Mouse (Mus musculus) thymus, adult 2 months (tissue): ENCODE measurements around the gene Pagr1a. TPM values are rescaled to one million over a fixed set of nuclear protein-coding genes. Genes with fewer than 3 reads are reported as not detected.

Experiments used
- DNase-seq: peaks from one replicate; pipeline ENCODE4 v3.0.0; 2021
- H3K27ac ChIP-seq: fragments of 200-500 bp; 2 replicates; pipeline ENCODE4 v1.5.1; 2012; ENCODE audit warnings: low read length, control low read depth; ENCODE audit not compliant: control insufficient read depth, insufficient read depth
- H3K27me3 ChIP-seq: fragments of 200-500 bp; 2 replicates; pipeline ENCODE4 v1.6.1; 2012; ENCODE audit warnings: mild to moderate bottlenecking, low read length, moderate library complexity, mixed read lengths; ENCODE audit not compliant: control insufficient read depth, insufficient read depth
- H3K36me3 ChIP-seq: fragments of 200-500 bp; 2 replicates; pipeline ENCODE4 v1.6.1; 2012; ENCODE audit warnings: mild to moderate bottlenecking, low read length, moderate library complexity; ENCODE audit not compliant: control insufficient read depth, insufficient read depth
- H3K4me1 ChIP-seq: fragments of 200-500 bp; replicated peaks from 2 replicates; pipeline ENCODE4 v1.6.1; 2012; ENCODE audit warnings: low read length; ENCODE audit not compliant: control insufficient read depth, insufficient read depth
- H3K4me3 ChIP-seq: fragments of 200-500 bp; 2 replicates; pipeline ENCODE4 v1.5.1; 2012; ENCODE audit warnings: mild to moderate bottlenecking, low read length, control low read depth, moderate library complexity; ENCODE audit not compliant: control insufficient read depth, insufficient read depth
- CTCF ChIP-seq: fragments of 200-500 bp; IDR thresholded peaks from 2 replicates; pipeline ENCODE4 v1.5.1; 2012; ENCODE audit warnings: mild to moderate bottlenecking, control low read depth, low read length, moderate library complexity, borderline replicate concordance; ENCODE audit not compliant: control insufficient read depth, poor library complexity, insufficient read depth; ENCODE audit errors: extremely low read depth
- POLR2A ChIP-seq: fragments of 200-500 bp; IDR thresholded peaks from 2 replicates; pipeline ENCODE4 v1.6.1; 2012; ENCODE audit warnings: mild to moderate bottlenecking, low read length, control low read depth, moderate library complexity; ENCODE audit not compliant: control insufficient read depth, poor library complexity, insufficient read depth; ENCODE audit errors: extremely low read depth
- WGBS: fragments of 180-500 bp; shearing (Covaris S2); methylation state at CpG from one replicate; pipeline ENCODE4 v1.1.7; 2018; 5-methylcytosine and 5-hydroxymethylcytosine counted together
- polyA plus RNA-seq: library from polyadenylated mRNA; depleted of rRNA; stranded (reverse); fragments of >200 nt; gene quantifications from 2 replicates; pipeline ENCODE4 v1.2.3, GENCODE M21; 2012

Gene Pagr1a
- polyA plus RNA-seq, 1 experiment, result 11.9 TPM

GRCm38 (mm10) chr7:127021563-127022527 is 4.7 kb upstream of the Pagr1a start:
- TF ChIP-seq POLR2A, result 0 out of 2 replicates have a peak, but pooled peaks have one; percentile 4
- TF ChIP-seq CTCF, result no peak
- DNase-seq, result no peak
- no peaks in the 10 kb centered on the region for H3K27me3 ChIP-seq
- H3K4me1 ChIP-seq, result peaks cover 65% of the 10 kb centered on the region
- WGBS, result 53% methylated on average over 5 of the region's 5 CpGs
- peaks cover 7% of the 10 kb centered on the region; the same call in 1 of the 2 replicates for H3K36me3 ChIP-seq
- H3K27ac ChIP-seq, result peak overlapping the region; percentile 51
- H3K4me3 ChIP-seq, result peak overlapping the region; percentile 31

- TF ChIP-seq CTCF (no peak), POLR2A (peak; percentile 48; the same call in 1 of the 2 replicates)
- H3K4me1 ChIP-seq, result peaks cover 68% of the 10 kb centered on the region
- peak within 1 kb of the TSS; percentile 51 for H3K27ac ChIP-seq
- no peaks in the 10 kb centered on the region for H3K27me3 ChIP-seq
- H3K36me3 ChIP-seq, result peaks cover 7% of the 10 kb centered on the region; the same call in 1 of the 2 replicates
- peak within 1 kb of the TSS; percentile 31 for H3K4me3 ChIP-seq
- peak; percentile 67 for DNase-seq
- under 1% methylated on average over 36 of the region's 37 CpGs for WGBS
These were observed 3.9 kb upstream of the Pagr1a start, which contains the start of the genes Gm42742 and Prrt2 for GRCm38 (mm10) chr7:127020901-127021562. Gene Gm42742 (minus strand): TSS chr7:127021097. Gene Prrt2 (minus strand): TSS chr7:127021211.

DNA sequence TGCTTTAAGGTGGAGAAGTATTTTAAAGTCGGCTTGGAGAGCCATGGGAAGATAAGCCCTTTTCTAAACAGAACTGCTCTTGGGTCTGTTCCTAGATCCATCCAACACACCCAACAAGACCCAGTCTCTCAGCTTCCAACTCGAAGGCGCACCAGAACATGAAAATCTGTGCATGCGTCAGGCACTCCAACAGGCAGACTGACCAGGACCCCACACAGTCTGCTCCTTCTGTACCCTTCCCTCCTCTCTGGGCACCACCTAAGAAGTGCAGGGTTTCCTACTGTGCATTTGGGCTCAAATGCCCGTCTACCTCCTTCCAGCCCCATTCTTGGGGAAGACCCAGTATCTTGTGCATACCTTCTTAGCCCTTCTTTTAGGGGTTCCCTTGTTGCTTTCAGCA is 3.3 kb upstream of the Pagr1a start:
- peaks cover 74% of the 10 kb centered on the region for H3K4me1 ChIP-seq
- no peak for TF ChIP-seq POLR2A
- no peak for TF ChIP-seq CTCF
- H3K36me3 ChIP-seq, result peaks cover 7% of the 10 kb centered on the region; the same call in 1 of the 2 replicates
- no peak for DNase-seq
- peak overlapping the region; percentile 31 for H3K4me3 ChIP-seq
- WGBS, result 64% methylated on average over 5 of the region's 5 CpGs
- H3K27ac ChIP-seq, result peak overlapping the region; percentile 51
- no peaks in the 10 kb centered on the region for H3K27me3 ChIP-seq

GRCm38 (mm10) chr7:127020031-127020430 is 2.9 kb upstream of the Pagr1a start:
- TF ChIP-seq POLR2A, result no peak
- TF ChIP-seq CTCF, result no peak
- peaks cover 7% of the 10 kb centered on the region; the same call in 1 of the 2 replicates for H3K36me3 ChIP-seq
- peaks cover 78% of the 10 kb centered on the region for H3K4me1 ChIP-seq
- WGBS, result 80% methylated on average over 3 of the region's 3 CpGs
- no peak for DNase-seq
- no peak overlapping the region for H3K4me3 ChIP-seq
- H3K27ac ChIP-seq, result no peak overlapping the region
- no peaks in the 10 kb centered on the region for H3K27me3 ChIP-seq

GRCm38 (mm10) chr7:127019306-127019960 is 2.3 kb upstream of the Pagr1a start:
- peaks cover 80% of the 10 kb centered on the region for H3K4me1 ChIP-seq
- no peak overlapping the region for H3K4me3 ChIP-seq
- H3K36me3 ChIP-seq, result peaks cover 7% of the 10 kb centered on the region; the same call in 1 of the 2 replicates
- DNase-seq, result no peak
- WGBS, result 89% methylated on average over 14 of the region's 14 CpGs
- TF ChIP-seq CTCF (no peak), POLR2A (no peak)
- no peak overlapping the region for H3K27ac ChIP-seq
- no peaks in the 10 kb centered on the region for H3K27me3 ChIP-seq
